Mouse (Mus musculus) urinary bladder, adult 2 months (tissue): ENCODE data around the gene Manba. TPM values are rescaled to one million over a fixed set of nuclear protein-coding genes. Genes with fewer than 3 reads are reported as not detected.

Experiments used
- DNase-seq: peaks from one replicate; pipeline ENCODE4 v3.0.0; 2022; ENCODE audit warnings: low spot score
- polyA plus RNA-seq: library from polyadenylated mRNA; depleted of rRNA; stranded (reverse); fragments of >200 nt; gene quantifications from 2 replicates; pipeline ENCODE4 v1.2.3, GENCODE M21; 2012

Gene Manba
- polyA plus RNA-seq, 1 experiment, result 9.8 TPM

DNA sequence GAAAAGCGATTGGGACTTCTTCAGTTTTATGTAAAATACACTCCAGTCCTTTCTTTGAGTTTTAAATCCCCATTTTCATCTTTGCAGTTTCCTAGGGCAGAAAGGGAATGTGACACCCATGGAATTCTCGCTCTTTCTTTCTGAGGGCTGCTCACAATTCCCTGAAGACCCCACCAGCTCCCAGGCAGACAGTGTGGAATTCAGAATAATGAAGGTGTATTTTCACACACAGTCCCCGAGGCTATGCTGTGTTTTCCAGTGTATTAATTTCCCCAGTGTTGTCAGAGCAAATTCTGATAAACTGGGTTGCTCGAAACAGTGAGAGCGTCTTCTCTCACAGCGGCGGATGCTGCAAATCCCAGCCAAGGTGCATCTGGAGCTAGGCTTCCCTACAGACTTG is 44.3 kb downstream of the Manba start:
- no peak for DNase-seq

DNA sequence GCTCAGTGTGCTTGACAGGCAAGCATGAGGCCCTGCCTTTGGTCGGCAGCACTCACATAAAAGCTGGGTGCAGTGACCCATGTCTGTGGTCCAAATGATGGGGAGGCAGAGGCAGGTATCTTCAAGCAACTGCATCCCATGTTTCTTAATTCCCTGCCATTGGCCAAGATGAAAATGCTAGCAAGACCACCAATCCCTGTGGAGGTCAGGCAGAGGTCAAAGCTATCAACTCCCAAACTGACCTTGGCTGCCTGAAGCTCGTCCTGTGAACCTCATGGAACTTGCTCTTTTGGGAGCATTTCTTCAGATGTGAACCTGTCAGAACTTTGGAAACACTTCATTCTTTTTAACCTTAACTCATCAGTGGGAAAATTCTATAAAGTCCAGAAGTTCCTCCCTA is 46.4 kb downstream of the Manba start:
- no peak for DNase-seq

GRCm38 (mm10) chr3:135534103-135534502 is 48.7 kb downstream of the Manba start:
- DNase-seq, result no peak

DNA sequence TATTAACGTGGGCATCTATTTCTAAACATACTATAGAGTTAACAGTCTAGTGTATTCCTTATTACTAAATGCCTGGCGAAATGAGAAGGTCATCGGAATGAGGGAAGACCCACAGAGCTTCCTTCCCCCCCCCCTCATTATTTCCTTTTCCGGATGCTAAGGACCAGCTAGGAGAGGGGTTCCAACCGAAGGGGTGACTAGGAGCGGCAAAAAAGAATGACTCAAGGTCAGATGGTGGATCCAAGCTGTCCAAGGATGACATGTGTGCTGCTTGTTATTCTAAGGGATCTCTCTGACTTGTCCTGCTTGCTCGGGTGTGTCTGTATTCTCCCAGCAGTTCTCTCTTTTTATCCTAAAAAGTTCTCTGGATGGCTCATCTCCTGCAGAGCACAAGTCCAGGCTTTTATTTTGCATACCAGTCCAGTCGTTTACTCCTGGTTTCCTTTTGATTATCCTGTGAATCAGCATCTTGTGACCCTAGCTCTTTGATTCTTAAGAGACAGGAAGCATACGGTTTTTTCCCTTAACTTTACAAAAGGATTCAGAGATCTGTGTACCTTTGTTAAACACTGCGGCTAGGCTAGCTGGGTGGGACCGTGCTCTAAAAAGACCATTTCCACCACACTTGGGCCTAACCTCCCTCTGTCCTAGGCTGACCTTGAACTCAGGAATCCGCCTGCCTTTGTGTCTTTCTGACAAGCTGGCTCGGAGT is 61.0 kb downstream of the Manba start:
- no peak for DNase-seq

DNA sequence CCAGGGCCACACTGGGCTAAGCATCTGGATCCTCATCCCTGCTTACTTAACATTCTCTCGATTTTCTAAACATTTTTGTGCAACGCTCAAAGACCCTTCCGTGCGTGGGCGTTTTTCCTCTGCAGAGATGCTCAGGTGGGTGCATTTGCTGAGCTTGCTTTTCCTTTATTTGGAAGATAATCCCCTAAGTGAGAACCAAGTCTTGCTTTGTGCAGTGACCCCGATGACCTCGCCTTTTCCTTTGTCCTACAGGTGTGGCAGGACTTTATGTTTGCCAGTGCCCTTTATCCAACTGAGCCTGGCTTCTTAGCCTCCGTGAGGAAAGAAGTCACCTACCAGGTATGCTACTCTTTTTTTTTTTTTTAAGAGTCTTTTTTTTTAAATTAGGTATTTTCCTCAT is 61.9 kb downstream of the Manba start:
- no peak for DNase-seq

- no peak for DNase-seq
These were observed 67.5 kb downstream of the Manba start for GRCm38 (mm10) chr3:135552874-135553273.

- no peak for DNase-seq
These were observed 69.8 kb downstream of the Manba start for GRCm38 (mm10) chr3:135555192-135555591.

DNA sequence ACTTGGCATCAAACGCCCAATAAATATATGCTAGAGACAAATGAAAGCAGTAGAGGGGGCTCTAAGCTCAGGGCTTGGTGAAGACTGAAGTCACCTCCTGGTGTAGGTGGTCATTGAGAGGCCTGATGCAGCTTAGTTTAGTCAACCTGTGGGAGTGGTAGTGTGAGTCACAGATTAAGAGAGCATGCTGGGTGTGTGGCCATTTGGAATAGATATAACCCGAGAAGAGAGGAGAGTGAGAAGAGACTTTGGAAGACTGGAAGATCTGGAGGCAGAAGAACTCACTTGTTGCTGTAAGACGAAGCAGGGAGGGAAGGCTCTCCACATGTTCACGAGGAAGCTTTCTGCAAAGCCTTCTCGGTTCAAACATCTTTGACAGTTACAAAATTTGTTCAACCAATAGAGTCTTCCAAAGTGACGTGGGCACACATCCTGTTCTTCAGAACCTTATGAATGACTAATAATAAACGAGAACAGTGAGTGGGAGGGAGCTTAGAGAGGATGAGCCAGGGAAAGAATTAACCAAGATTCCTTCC is 70.7 kb downstream of the Manba start:
- DNase-seq, result no peak

DNA sequence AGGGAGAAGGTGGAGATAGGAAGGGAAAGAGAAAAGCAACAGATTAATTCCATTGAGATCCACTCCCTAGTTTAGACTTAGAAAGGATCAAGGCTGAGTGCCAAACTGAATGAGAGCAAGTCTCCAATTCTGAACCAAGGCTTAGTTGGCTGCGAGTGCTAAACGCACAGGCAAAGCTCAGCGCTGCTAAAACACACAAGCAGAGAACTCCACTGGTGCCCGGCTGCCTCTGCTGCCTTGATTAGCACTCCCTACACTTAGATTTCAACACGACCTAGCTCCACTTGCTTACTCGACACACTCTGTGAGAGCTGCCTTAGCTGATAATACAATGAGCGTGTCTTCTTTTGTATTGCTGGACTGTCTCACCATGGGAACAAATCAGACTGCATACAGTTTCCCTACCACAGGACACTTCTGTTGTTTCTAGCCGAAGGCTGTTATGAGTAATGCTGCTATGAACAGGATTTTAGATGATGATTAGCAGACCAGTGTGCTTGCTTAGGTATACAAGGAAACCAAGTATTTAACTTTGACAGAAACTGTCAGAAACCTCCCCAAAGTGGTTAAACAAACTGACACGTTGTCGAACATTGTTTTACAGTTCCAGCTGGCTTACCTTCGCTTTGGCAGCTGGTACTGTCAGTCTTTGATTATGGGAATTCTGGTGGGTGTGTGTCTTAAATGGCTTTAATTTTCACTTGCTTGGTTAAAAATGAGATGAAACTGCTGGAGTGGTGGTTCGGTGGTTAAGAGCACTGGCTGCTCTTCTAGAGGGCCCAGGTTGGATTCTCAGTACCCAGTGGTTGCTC is 71.6 kb downstream of the Manba start:
- DNase-seq, result no peak

GRCm38 (mm10) chr3:135562036-135562435 is 76.6 kb downstream of the Manba start:
- no peak for DNase-seq

- DNase-seq, result no peak
These were observed 77.8 kb downstream of the Manba start for GRCm38 (mm10) chr3:135563163-135563689.

GRCm38 (mm10) chr3:135564706-135565105 is 79.3 kb downstream of the Manba start:
- no peak for DNase-seq

DNA sequence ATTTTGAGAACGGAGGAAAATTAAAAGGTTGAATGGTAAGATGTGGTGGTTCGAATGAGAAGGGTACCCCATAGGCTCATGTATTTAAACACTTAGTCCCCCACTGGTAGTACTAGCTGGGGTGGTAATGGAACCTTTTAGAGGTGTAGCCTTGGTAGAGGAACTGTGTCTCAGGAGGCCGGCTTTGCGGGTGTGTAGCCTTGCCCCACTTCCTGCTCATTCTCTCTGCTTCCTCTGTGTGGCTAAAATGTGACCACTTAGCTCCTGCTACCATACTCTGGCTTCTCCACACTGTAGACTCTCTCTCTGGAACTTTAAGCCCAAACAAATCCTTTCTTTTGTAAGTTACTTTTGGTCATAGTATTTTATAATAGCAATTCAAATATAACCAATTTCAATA is 79.9 kb downstream of the Manba start:
- DNase-seq, result no peak

- no peak for DNase-seq
These were observed 82.5 kb downstream of the Manba start for GRCm38 (mm10) chr3:135567888-135568287.

- DNase-seq, result no peak
These were observed 83.2 kb downstream of the Manba start for GRCm38 (mm10) chr3:135568633-135569032.

- DNase-seq, result no peak
These were observed 86.1 kb downstream of the Manba start for GRCm38 (mm10) chr3:135571540-135571939.

GRCm38 (mm10) chr3:135573051-135573450 is 87.6 kb downstream of the Manba start:
- no peak for DNase-seq

DNA sequence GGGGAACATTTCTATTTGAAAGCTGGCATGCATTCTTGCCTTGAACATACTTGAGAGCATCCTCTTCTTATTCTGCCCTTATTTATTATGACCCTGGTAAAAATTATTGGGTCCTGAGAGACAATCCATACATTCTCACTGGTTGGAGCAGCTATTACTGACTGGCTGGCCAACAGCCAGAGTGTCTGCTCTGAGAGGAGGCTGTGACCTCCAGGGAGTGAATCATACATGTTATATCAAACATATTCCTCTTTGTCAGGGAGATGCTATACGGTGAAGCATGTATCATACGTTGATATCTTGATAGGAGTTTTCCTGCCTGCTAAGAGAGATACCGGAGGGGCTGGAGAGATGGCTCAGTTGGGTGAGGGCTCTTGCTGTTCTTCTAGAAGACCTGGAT is 89.7 kb downstream of the Manba start:
- no peak for DNase-seq

GRCm38 (mm10) chr3:135578588-135579140 is 93.3 kb downstream of the Manba start:
- no peak for DNase-seq

- DNase-seq, result no peak
These were observed 93.8 kb downstream of the Manba start for GRCm38 (mm10) chr3:135579179-135579578.

DNA sequence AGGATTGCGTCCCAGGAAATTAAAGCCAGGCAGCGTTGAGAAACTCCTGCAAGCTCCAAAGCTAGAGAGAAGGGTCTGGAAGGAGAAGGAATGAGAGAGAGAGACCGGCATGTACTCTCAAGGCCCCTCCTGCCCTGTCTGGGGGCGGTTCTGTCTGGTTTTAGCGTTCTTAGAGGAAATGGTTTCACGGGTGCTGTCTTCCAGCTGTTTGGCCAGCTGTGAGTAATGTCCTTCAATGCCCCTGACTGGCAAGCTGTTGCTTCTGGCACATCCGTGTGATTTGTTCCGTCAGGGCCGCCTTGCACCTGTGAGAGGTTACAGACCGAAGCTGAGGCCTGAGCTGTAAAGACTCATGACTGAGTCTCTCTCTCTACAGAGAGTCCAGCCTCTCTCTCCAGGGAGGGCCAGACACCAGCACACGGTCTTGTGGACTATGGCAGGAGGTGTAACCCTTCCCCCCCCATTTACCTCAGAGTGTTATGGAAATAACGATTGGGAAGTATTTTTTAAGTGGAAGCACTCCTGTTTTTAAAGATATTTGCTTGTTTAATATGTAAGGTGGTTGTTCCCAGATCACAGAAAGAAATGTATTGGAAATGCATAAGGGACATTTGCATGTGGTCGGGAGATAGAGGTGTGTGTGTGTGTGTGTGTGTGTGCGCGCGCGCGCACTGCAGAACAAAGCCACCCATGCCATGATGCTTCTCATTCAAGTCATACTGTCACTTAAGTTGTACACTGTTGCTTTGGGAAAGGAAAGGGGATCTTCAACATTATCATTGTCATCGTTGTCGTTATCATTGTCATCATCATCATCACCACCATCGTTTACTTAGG is 95.2 kb downstream of the Manba start:
- no peak for DNase-seq
